Mouse (Mus musculus) frontal cortex, postnatal 25 days (tissue): Measurements from ENCODE around the gene Serpinb8.

Experiments used
- DNase-seq, 2 experiments: peaks; one replicate each; pipeline ENCODE4 v3.0.0; 2022; ENCODE audit warnings: low spot score in 2 of 2

Serpinb8 gene

DNA sequence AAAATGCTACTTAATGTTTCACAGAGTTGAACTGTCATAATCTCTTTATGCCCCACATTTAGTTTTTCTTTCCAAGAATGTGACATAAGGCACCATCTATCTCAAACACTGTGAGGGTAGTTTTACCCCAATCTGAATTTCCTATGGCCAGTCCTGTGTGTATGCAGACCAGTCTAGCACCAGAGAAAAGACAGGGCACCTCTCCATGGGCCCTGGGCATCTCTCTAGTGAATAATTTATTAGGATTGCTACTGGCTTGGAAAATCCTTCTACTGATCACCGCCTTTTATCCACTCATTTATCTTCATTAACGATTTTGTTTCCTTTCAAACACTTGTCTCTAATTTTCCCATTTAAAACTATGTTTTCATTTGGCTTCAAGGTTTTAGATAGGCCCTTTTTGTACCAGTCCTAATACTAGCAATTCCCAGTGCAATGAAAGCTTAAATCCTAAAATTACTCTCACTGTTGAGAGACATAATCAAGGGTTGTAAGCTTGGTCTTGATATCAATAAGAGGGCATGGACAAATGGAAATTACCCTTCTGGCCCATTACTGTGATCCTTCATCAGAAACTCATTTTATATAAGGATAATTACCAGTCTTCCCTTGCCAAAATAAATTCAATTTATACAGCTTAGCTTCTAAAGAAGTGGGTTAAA lies 52.8 kb downstream of the Serpinb8 start:
- no peak for DNase-seq

DNA sequence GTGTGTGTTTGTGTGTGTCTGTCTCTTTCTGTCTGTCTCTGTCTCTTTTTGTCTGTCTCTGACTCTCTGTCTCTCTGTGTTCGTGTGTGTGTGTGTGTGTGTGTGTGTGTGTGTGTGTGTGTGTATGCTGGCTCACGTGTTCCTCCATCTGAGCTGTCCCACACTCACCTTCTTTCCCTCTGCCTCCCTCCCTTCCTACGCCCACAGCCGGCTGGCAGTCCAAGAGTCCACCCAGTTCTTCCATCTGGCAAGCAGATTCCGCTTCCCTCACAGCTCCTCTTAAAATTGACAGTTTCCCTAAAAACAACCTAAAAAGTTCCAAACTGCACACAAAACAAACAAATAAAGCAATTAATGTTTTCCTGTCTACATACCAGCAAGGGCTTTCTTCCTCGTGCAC lies 55.3 kb downstream of the Serpinb8 start:
- peak; percentile 8 to 15 for DNase-seq

DNA sequence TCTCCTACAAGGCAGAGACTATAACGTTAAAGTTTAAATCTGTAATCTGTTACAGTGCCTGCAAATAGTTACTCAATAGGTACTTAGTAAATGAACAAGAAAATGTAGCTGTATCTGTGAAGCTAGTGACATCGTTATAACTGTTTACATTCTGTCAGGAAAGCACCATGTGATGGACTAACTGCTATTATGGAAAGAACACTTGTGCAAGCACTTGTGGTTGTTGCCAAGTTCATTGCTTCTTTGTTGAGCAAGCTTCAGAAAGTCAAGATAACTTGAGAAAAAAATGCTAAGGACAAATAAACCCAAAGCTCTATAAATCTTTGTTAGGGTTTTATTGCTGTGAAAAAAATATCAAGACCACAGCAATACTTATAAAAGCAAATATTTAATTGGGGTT lies 67.9 kb downstream of the Serpinb8 start:
- DNase-seq, result no peak
